33 mouse cellular contexts compared by ENCODE assay signal in the genomic region with DNA sequence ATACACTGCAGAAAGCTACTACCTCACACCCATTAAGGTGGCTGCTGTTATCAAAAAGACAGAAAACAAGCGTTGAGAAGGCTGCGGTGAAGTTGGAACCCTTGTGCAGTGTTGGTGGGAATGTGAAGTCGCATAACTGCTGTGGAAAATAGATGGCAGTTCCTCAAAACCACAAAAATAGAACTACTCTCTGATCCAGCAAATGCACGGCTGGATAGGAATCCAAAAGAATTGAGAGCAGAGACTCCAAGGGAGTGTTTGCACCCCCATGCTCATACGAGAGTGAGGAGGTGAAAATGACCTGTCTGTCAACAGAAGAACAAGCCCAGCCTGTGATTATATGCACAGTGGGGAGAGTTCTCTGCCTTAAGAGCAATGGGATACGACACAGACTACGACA.
DNase-seq lines count a peak whose midpoint lies in the region; ATAC-seq and TF ChIP-seq lines count a peak whose summit lies in the region.
"Had no signal": no experiment of that assay in that cellular context is flagged by ENCODE, and none has a peak within 500 bp of the region (broad histone marks: within the 10 kb centered on the region; RNA-seq: fewer than 3 reads in every experiment).

No protein-coding gene starts in this region.

- no peaks in the 10 kb centered on the region for H3K27me3 ChIP-seq in forebrain, embryonic 15.5 days
- H3K27me3 ChIP-seq in forebrain, embryonic 16.5 days (replicated peaks; ENCODE audit: control insufficient read depth, insufficient read depth, low read length) = no peaks in the 10 kb centered on the region
- H3K27me3 ChIP-seq in heart, embryonic 12.5 days (replicated peaks) = no peaks in the 10 kb centered on the region
- no peaks in the 10 kb centered on the region for H3K27me3 ChIP-seq in heart, adult 2 months (ENCODE audit: control insufficient read depth, insufficient read depth, low read length)
- H3K27me3 ChIP-seq in heart, postnatal 0 days (ENCODE audit: control insufficient read depth, insufficient read depth, low read length) = no peaks in the 10 kb centered on the region
- H3K27me3 ChIP-seq in kidney, adult 2 months (replicated peaks; ENCODE audit: control insufficient read depth, insufficient read depth, low read length) = no peaks in the 10 kb centered on the region
- H3K27me3 ChIP-seq: embryonic facial prominence, embryonic 15.5 days; forebrain, embryonic 12.5 days; hindbrain, embryonic 15.5 days; midbrain, embryonic 15.5 days; neural tube, embryonic 15.5 days; Patski had no signal

- TF ChIP-seq EP300 in heart, adult 2 months (IDR thresholded peaks at IDR 0.05; ENCODE audit: insufficient read depth, low read depth, low read length) = no peak
- no peak for TF ChIP-seq EP300 in heart, postnatal 0 days (IDR thresholded peaks at IDR 0.05; ENCODE audit: low read depth)

- H3K4me1 ChIP-seq in forebrain, embryonic 15.5 days = peaks cover 9% of the 10 kb centered on the region; the same call in 1 of the 2 replicates
- peaks cover 10% of the 10 kb centered on the region for H3K4me1 ChIP-seq in forebrain, embryonic 16.5 days (replicated peaks; ENCODE audit: control insufficient read depth, insufficient read depth, low read length)
- peaks cover 89% of the 10 kb centered on the region for H3K4me1 ChIP-seq in heart, embryonic 12.5 days (replicated peaks)
- H3K4me1 ChIP-seq in heart, adult 2 months (ENCODE audit: control insufficient read depth, insufficient read depth, low read length) = peaks cover 24% of the 10 kb centered on the region
- H3K4me1 ChIP-seq in heart, postnatal 0 days (ENCODE audit: control insufficient read depth, insufficient read depth) = peaks cover 67% of the 10 kb centered on the region
- no peaks in the 10 kb centered on the region for H3K4me1 ChIP-seq in kidney, adult 2 months (ENCODE audit: control insufficient read depth, insufficient read depth, low read length)
- H3K4me1 ChIP-seq: forebrain, embryonic 12.5 days; hindbrain, embryonic 10.5 days had no signal

- WGBS in forebrain, embryonic 15.5 days = 71% methylated on average over 7 of the region's 7 CpGs
- WGBS in forebrain, embryonic 16.5 days = 67% methylated on average over 7 of the region's 7 CpGs
- 32% methylated on average over 7 of the region's 7 CpGs for WGBS in heart, embryonic 12.5 days
- 43% methylated on average over 7 of the region's 7 CpGs for WGBS in heart, adult 2 months
- 21% methylated on average over 7 of the region's 7 CpGs for WGBS in heart, postnatal 0 days
- 80% methylated on average over 7 of the region's 7 CpGs for WGBS in kidney, adult 2 months

- no peaks in the 10 kb centered on the region; the same call in 1 of the 2 replicates for H3K79me2 ChIP-seq in heart, adult 2 months (replicated peaks; ENCODE audit: control insufficient read depth, insufficient read depth, low read length)

- H3K4me3 ChIP-seq in forebrain, embryonic 15.5 days = no peak overlapping the region
- no peak overlapping the region for H3K4me3 ChIP-seq in forebrain, embryonic 16.5 days (replicated peaks; ENCODE audit: low read length)
- no peak overlapping the region for H3K4me3 ChIP-seq in heart, embryonic 12.5 days
- no peak overlapping the region for H3K4me3 ChIP-seq in heart, adult 2 months
- no peak overlapping the region for H3K4me3 ChIP-seq in heart, postnatal 0 days (ENCODE audit: low read depth, low read length)
- H3K4me3 ChIP-seq in kidney, adult 2 months (ENCODE audit: insufficient read depth, low read depth, low read length) = no peak overlapping the region
- H3K4me3 ChIP-seq: embryonic facial prominence, embryonic 15.5 days; forebrain, embryonic 12.5 days; hindbrain, embryonic 10.5 days; hindbrain, embryonic 15.5 days; midbrain, embryonic 15.5 days; neural tube, embryonic 15.5 days had no signal

- no peak for ATAC-seq in forebrain, embryonic 15.5 days (replicated peaks)
- ATAC-seq in forebrain, embryonic 16.5 days = no peak
- ATAC-seq in heart, embryonic 12.5 days (ENCODE audit: insufficient number of reproducible peaks, low FRiP score) = no peak
- ATAC-seq in heart, postnatal 0 days (ENCODE audit: insufficient read depth, low read depth) = no peak
- ATAC-seq: inflammation-experienced regulatory T-cells, adult 6 months; midbrain, embryonic 15.5 days; Patski had no signal

- intact Hi-C loops in heart, adult 2 months (cut with DNase I) = no loop called here

- H3K9ac ChIP-seq in forebrain, embryonic 15.5 days (replicated peaks) = no peak overlapping the region
- no peak overlapping the region for H3K9ac ChIP-seq in forebrain, embryonic 16.5 days (replicated peaks; ENCODE audit: low read depth, low read length)
- no peak overlapping the region for H3K9ac ChIP-seq in heart, embryonic 12.5 days
- H3K9ac ChIP-seq in heart, adult 2 months (ENCODE audit: low read depth, low read length) = no peak overlapping the region
- no peak overlapping the region for H3K9ac ChIP-seq in heart, postnatal 0 days (replicated peaks; ENCODE audit: low read depth, low read length)
- H3K9ac ChIP-seq: embryonic facial prominence, embryonic 15.5 days; forebrain, embryonic 12.5 days; hindbrain, embryonic 15.5 days; liver, embryonic 14.5 days; midbrain, embryonic 15.5 days; neural tube, embryonic 15.5 days had no signal

- TF ChIP-seq POLR2A in heart, adult 2 months (IDR thresholded peaks at IDR 0.05; ENCODE audit: insufficient read depth, low read depth, low read length) = no peak
- no peak for TF ChIP-seq POLR2A in kidney, adult 2 months (IDR thresholded peaks at IDR 0.05; ENCODE audit: low read depth, low read length)

- no peak for DNase-seq in heart, adult 2 months
- DNase-seq in heart, postnatal 0 days (ENCODE audit: low spot score) = no peak
- no peak for DNase-seq in heart, postnatal 4 days
- DNase-seq in brain, adult 2 months (ENCODE audit: low read depth, low spot score) = peak; percentile 73
- no peak for DNase-seq in kidney, adult 2 months
- DNase-seq: adrenal gland, postnatal 10 days; cerebellum, adult 11 months; gastrocnemius, postnatal 25 days; heart, adult 11 months; kidney, adult 18-20 months; kidney, postnatal 36 days; layer of hippocampus, postnatal 36 days; liver; lung, adult 2 months; lung, postnatal 10 days; retina, postnatal 1 day; right cerebral cortex, postnatal 25 days; spleen, adult 18-20 months; thymus, adult 18-20 months; thymus, postnatal 25 days had no signal

- no peak overlapping the region for H3K4me2 ChIP-seq in forebrain, embryonic 15.5 days (replicated peaks)
- no peak overlapping the region for H3K4me2 ChIP-seq in forebrain, embryonic 16.5 days (ENCODE audit: low read length)
- peak overlapping the region; percentile 9; the same call in 1 of the 2 replicates for H3K4me2 ChIP-seq in heart, embryonic 12.5 days
- no peak overlapping the region for H3K4me2 ChIP-seq in heart, postnatal 0 days (ENCODE audit: low read depth, low read length)
- H3K4me2 ChIP-seq: embryonic facial prominence, embryonic 15.5 days; forebrain, embryonic 12.5 days; hindbrain, embryonic 15.5 days; midbrain, embryonic 15.5 days; neural tube, embryonic 15.5 days had no signal

- H3K27ac ChIP-seq in forebrain, embryonic 15.5 days (replicated peaks) = peak overlapping the region; percentile 17; the same call in 1 of the 2 replicates
- H3K27ac ChIP-seq in forebrain, embryonic 16.5 days (ENCODE audit: low read length) = no peak overlapping the region
- peak overlapping the region; percentile 30 for H3K27ac ChIP-seq in heart, embryonic 12.5 days (ENCODE audit: poor library complexity, severe bottlenecking)
- no peak overlapping the region; the same call in 1 of the 2 replicates for H3K27ac ChIP-seq in heart, adult 2 months
- H3K27ac ChIP-seq in heart, postnatal 0 days (ENCODE audit: low read depth) = 0 out of 2 replicates have a peak overlapping the region, but pooled peaks have one; percentile 36
- no peak overlapping the region for H3K27ac ChIP-seq in kidney, adult 2 months (ENCODE audit: insufficient read depth, low read depth, low read length)
- H3K27ac ChIP-seq: embryonic facial prominence, embryonic 15.5 days; forebrain, embryonic 12.5 days; hindbrain, embryonic 10.5 days; hindbrain, embryonic 15.5 days; liver, embryonic 14.5 days; macrophage; midbrain, embryonic 15.5 days; neural tube, embryonic 15.5 days had no signal

- no peaks in the 10 kb centered on the region for H3K9me3 ChIP-seq in forebrain, embryonic 15.5 days
- H3K9me3 ChIP-seq in forebrain, embryonic 16.5 days (ENCODE audit: control insufficient read depth, low read length) = no peaks in the 10 kb centered on the region
- H3K9me3 ChIP-seq in heart, embryonic 12.5 days (replicated peaks) = no peaks in the 10 kb centered on the region
- no peaks in the 10 kb centered on the region for H3K9me3 ChIP-seq in heart, postnatal 0 days (replicated peaks; ENCODE audit: control insufficient read depth, low read length)
- H3K9me3 ChIP-seq: embryonic facial prominence, embryonic 15.5 days; forebrain, embryonic 12.5 days; hindbrain, embryonic 10.5 days; hindbrain, embryonic 15.5 days; midbrain, embryonic 15.5 days; neural tube, embryonic 15.5 days had no signal

- no peaks in the 10 kb centered on the region for H3K36me3 ChIP-seq in forebrain, embryonic 15.5 days
- H3K36me3 ChIP-seq in forebrain, embryonic 16.5 days (ENCODE audit: control insufficient read depth, insufficient read depth) = no peaks in the 10 kb centered on the region
- H3K36me3 ChIP-seq in heart, embryonic 12.5 days = no peaks in the 10 kb centered on the region
- peaks cover 4% of the 10 kb centered on the region for H3K36me3 ChIP-seq in heart, adult 2 months (ENCODE audit: control insufficient read depth, insufficient read depth, low read length)
- H3K36me3 ChIP-seq in heart, postnatal 0 days (replicated peaks; ENCODE audit: control insufficient read depth, insufficient read depth, low read length) = no peaks in the 10 kb centered on the region
- no peaks in the 10 kb centered on the region for H3K36me3 ChIP-seq in kidney, adult 2 months (ENCODE audit: control insufficient read depth, insufficient read depth, low read length)
- H3K36me3 ChIP-seq: embryonic facial prominence, embryonic 15.5 days; forebrain, embryonic 12.5 days; hindbrain, embryonic 10.5 days; hindbrain, embryonic 15.5 days; midbrain, embryonic 15.5 days; neural tube, embryonic 15.5 days had no signal

- no peak for TF ChIP-seq CTCF in heart, adult 2 months (IDR thresholded peaks at IDR 0.05)
- no peak for TF ChIP-seq CTCF in heart, postnatal 0 days (IDR thresholded peaks at IDR 0.05; ENCODE audit: low read depth)
- no peak for TF ChIP-seq CTCF in kidney, adult 2 months (conservative IDR thresholded peaks at IDR 0.05; ENCODE audit: insufficient read depth, insufficient read length, low read depth, low read length)

Comparison
In these comparisons a context has a peak if more than half of its experiments do, and no peak if none do; other contexts are left out.
1. H3K27ac ChIP-seq: peak in forebrain, embryonic 15.5 days (single experiment), heart, embryonic 12.5 days (single experiment) and heart, postnatal 0 days (single experiment); none in forebrain, embryonic 16.5 days (single experiment), heart, adult 2 months (single experiment) and kidney, adult 2 months (single experiment).